Mouse (Mus musculus): ENCODE results near the gene Mrpl58. TPM values are rescaled to one million over a fixed set of nuclear protein-coding genes. Genes with fewer than 3 reads are reported as not detected.

The Mrpl58 gene
- polyA plus RNA-seq, 1 experiment from 2014 or later: 242 TPM

DNA sequence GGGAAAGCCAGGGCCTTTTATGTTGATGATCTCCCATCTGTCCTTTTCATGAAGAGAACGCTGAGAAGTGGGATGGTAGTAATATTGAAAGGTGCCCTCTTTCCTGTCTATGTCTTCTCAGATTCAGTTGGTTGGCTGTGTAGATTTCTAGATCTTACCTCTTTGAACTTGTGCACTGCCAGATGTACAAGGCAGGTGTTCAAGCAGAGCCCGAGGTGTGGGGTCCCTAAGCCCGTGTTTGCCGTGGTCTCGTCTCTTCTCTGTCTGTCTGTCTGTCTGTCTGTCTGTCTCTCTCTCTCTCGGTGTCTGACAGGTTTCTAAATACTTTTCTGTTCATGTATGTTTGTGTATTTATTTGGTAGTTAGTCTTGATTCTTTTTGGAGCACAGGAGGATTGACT is 22.1 kb downstream of the Mrpl58 start:
- Histone ChIP-seq H3K27ac (ENCODE audit: low read depth) (no peak overlapping the region), H3K4me3 (ENCODE audit: low read depth, low read length) (no peak overlapping the region), H3K9ac (no peak overlapping the region), H3K4me2 (no peak overlapping the region), H3K27me3 (ENCODE audit: insufficient read depth, low read length) (no peaks in the 10 kb centered on the region), H3K36me3 (ENCODE audit: insufficient read depth) (peaks cover 58% of the 10 kb centered on the region), H3K9me3 (ENCODE audit: low read depth, low read length) (no peaks in the 10 kb centered on the region), H3K4me1 (ENCODE audit: insufficient read depth) (no peaks in the 10 kb centered on the region)
- ATAC-seq (ENCODE audit: insufficient read depth): no peak
- no peak for TF ChIP-seq CTCF (IDR thresholded peaks at IDR 0.05; ENCODE audit: low read depth)
- 88% methylated on average over 6 of the region's 6 CpGs for WGBS
- no peak for DNase-seq

DNA sequence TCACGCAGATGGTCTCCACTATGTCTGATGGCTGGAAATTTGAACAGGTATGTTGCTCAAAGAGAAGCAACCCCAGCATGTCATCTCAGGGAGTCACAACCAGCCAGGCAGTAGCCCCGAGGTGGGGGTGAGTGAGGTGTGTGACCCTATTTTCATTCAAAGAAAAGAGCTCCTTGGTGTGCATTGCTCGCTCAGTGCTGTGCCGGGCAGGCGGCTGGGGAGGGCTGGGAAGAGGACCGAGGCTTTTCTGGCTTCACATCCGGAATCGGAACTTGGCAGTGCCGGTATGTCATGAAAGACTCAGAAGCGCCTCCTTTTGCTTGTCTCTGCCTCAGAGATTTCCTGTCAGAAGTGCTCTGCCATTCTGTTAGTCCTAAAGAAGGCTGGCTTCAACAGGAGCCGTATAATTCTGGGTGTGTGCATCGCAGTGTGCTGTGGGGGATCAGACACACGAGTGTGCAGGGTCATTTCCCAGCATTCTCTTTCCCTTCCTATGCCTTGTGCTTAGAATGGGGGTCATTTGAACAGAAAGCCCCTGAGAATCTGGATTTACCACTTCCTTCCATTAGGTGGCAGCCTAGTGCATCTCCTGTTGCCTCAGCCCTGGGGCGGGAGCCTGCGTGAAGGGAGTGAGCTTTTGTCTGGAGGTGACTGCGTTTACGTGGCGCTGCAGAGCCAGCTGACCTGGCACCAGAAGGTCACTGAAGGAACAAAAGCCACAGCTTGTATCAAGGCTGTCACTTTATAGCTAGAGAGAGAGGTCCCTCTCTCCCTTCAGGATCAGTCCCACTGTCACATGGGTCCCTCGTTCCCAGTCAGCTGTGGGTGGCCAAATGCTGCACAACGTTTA is 24.2 kb downstream of the Mrpl58 start:
- peak; percentile 83 for TF ChIP-seq CTCF (IDR thresholded peaks at IDR 0.05; ENCODE audit: low read depth)
- Histone ChIP-seq H3K4me2 (no peak overlapping the region), H3K9me3 (ENCODE audit: low read depth, low read length) (no peaks in the 10 kb centered on the region), H3K27ac (ENCODE audit: low read depth) (no peak overlapping the region), H3K27me3 (ENCODE audit: insufficient read depth, low read length) (no peaks in the 10 kb centered on the region), H3K9ac (no peak overlapping the region), H3K4me1 (ENCODE audit: insufficient read depth) (no peaks in the 10 kb centered on the region), H3K4me3 (ENCODE audit: low read depth, low read length) (no peak overlapping the region), H3K36me3 (ENCODE audit: insufficient read depth) (peaks cover 72% of the 10 kb centered on the region)
- peak; percentile 81 for ATAC-seq (ENCODE audit: insufficient read depth)
- DNase-seq: peak; percentile 91
- WGBS: 32% methylated on average over 20 of the region's 20 CpGs

DNA sequence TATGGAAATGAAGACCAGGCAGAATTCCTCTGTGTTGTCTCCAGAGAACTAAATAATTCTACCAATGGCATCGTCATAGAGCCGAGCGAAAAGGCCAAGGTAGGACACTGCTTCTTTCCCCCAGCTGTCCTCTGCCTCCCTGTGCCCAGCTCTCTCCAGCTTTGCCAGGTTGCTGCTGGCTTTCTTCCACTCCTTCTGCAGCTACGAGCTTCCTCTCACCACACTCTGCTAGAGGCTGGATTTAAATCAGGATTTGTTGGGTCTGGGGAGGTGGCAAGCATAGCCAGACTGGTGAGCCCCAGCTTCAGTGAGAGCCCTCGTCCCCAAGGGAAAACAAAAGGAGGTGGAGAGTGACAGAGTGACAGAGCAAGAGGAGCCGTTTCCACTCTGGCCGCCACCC is 25.8 kb downstream of the Mrpl58 start:
- no peaks in the 10 kb centered on the region for H3K9me3 ChIP-seq (ENCODE audit: low read depth, low read length)

DNA sequence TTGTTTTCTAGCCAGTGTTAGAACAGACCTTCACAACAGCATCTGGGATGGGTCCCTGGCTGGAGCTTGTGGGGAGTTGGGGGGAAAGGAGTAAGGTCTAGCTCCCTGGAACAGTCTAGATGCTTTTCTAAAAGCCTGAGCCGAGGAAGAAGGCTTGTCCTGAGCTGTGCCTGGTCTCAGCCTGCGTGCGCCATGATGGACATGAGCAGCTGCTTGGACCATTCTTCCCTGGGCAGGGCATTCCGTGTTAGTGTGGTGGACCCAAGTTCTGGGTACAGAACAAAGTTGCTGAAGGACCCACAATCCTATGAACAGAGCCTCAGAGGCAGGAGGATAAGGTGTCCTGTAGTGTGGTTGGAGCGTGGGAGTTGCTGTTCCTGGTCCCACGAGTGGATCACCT is 27.0 kb downstream of the Mrpl58 start:
- H3K27ac ChIP-seq (ENCODE audit: low read depth): no peak overlapping the region
- H3K9ac ChIP-seq: no peak overlapping the region
- H3K36me3 ChIP-seq (ENCODE audit: insufficient read depth): peaks cover 59% of the 10 kb centered on the region
- H3K27me3 ChIP-seq (ENCODE audit: insufficient read depth, low read length): no peaks in the 10 kb centered on the region
- DNase-seq (no peak), ATAC-seq (ENCODE audit: insufficient read depth) (no peak)
- WGBS: 93% methylated on average over 6 of the region's 6 CpGs
- H3K4me3 ChIP-seq (ENCODE audit: low read depth, low read length): no peak overlapping the region
- H3K9me3 ChIP-seq (ENCODE audit: low read depth, low read length): no peaks in the 10 kb centered on the region
- no peak for TF ChIP-seq CTCF (IDR thresholded peaks at IDR 0.05; ENCODE audit: low read depth)
- H3K4me2 ChIP-seq: no peak overlapping the region
- H3K4me1 ChIP-seq (ENCODE audit: insufficient read depth): no peaks in the 10 kb centered on the region

More for the DNA sequence above, 25.8 kb downstream of the Mrpl58 start:
- DNase-seq (no peak), ATAC-seq (ENCODE audit: insufficient read depth) (no peak)
- Histone ChIP-seq H3K4me2 (no peak overlapping the region), H3K27ac (ENCODE audit: low read depth) (no peak overlapping the region), H3K4me3 (ENCODE audit: low read depth, low read length) (no peak overlapping the region), H3K27me3 (ENCODE audit: insufficient read depth, low read length) (no peaks in the 10 kb centered on the region), H3K9ac (no peak overlapping the region), H3K4me1 (ENCODE audit: insufficient read depth) (no peaks in the 10 kb centered on the region), H3K36me3 (ENCODE audit: insufficient read depth) (peaks cover 66% of the 10 kb centered on the region)
- no peak for TF ChIP-seq CTCF (IDR thresholded peaks at IDR 0.05; ENCODE audit: low read depth)
- WGBS: 83% methylated on average over 7 of the region's 7 CpGs

DNA sequence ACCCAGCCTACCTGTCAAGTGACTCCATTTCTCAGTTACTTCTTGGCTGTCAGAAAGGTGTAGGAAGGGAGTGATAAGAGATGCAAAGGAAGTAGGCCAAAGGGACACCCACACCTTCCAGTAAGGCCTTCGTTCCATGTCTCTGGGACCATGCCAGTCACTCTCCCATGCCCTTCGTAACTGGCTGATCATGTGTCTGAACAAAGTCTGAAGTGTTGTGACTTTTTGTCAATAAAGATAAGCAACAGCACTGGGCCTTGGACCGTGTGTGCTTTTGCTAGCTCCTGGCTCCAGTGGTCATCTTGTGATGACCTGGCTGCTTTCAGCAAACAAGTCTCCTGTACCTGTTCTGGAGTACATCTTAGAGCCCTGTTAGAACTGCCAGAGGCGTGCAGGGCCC is 29.3 kb downstream of the Mrpl58 start:
- no peak for DNase-seq
- Histone ChIP-seq H3K27me3 (ENCODE audit: insufficient read depth, low read length) (no peaks in the 10 kb centered on the region), H3K4me3 (ENCODE audit: low read depth, low read length) (no peak overlapping the region), H3K9ac (no peak overlapping the region), H3K36me3 (ENCODE audit: insufficient read depth) (peaks cover 39% of the 10 kb centered on the region), H3K9me3 (ENCODE audit: low read depth, low read length) (no peaks in the 10 kb centered on the region), H3K4me2 (no peak overlapping the region), H3K27ac (ENCODE audit: low read depth) (no peak overlapping the region), H3K4me1 (ENCODE audit: insufficient read depth) (no peaks in the 10 kb centered on the region)
- 49% methylated on average over 4 of the region's 4 CpGs for WGBS
- ATAC-seq (ENCODE audit: insufficient read depth): no peak
- TF ChIP-seq CTCF (IDR thresholded peaks at IDR 0.05; ENCODE audit: low read depth): no peak

DNA sequence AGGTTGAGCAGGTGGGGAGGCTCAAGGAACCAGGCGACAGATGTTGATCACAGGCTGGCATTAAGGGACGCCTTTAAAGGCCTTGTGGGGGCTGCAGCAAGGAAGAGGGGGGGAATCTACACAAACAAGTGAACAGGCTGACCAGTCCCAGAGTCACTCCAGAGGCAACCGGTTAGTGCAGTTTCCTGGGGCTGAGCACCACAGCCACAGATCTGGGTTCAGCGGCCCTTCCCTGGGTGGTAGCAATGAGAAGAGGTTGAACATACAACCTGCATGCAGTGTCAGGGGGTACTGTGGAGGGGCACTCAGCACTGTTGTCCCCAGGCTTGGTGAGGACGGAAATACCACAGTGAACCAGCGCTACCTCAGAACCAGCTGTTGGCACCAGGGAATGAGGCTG is 29.8 kb downstream of the Mrpl58 start:
- Histone ChIP-seq H3K27me3 (ENCODE audit: insufficient read depth, low read length) (no peaks in the 10 kb centered on the region), H3K27ac (ENCODE audit: low read depth) (no peak overlapping the region), H3K9me3 (ENCODE audit: low read depth, low read length) (no peaks in the 10 kb centered on the region), H3K4me3 (ENCODE audit: low read depth, low read length) (no peak overlapping the region), H3K9ac (no peak overlapping the region), H3K36me3 (ENCODE audit: insufficient read depth) (peaks cover 39% of the 10 kb centered on the region), H3K4me2 (no peak overlapping the region), H3K4me1 (ENCODE audit: insufficient read depth) (no peaks in the 10 kb centered on the region)
- TF ChIP-seq CTCF (IDR thresholded peaks at IDR 0.05; ENCODE audit: low read depth): no peak
- ATAC-seq (ENCODE audit: insufficient read depth) (no peak), DNase-seq (no peak)
- WGBS: 62% methylated on average over 6 of the region's 6 CpGs

DNA sequence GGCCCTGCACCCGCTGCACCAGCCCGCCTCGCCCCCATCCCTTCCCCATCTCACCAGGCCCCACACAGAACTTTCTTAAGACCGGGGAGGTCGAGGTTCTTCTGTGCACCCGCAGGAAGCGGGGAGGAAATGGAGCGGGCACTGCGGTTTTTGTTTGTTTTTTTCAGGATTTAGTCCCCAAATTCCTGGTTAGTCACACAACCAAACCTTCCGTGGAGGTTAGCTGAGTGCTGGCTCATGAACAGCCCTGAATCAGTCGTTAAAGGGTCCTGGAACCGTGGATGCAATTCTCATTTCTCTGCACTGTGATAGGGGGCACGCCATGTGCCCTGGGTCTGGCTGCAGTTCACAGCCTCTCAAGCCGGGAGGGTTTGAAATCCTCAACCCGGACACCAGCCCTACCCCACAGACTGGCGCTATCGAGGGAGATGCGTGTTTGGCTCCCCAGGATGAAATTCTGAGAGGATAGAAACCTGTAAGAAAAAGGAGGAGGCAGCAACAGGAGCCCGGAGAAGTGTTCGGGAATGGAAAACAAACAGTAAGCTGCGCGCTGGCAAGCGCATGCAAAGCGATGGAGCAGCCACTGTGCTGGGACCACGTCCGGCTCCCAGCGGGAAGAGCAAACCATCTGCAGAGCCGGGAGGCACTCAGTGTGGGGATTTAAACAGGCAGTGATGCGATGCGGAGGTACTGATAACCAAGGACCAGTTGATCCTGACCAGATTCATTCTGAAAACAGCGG is 32.2 kb downstream of the Mrpl58 start:
- ATAC-seq (ENCODE audit: insufficient read depth): 0 out of 2 replicates have a peak, but pooled peaks have one; percentile 50

More for the DNA sequence above, 32.2 kb downstream of the Mrpl58 start:
- H3K36me3 ChIP-seq (ENCODE audit: insufficient read depth): peaks cover 16% of the 10 kb centered on the region
- DNase-seq: peak; percentile 74
- TF ChIP-seq CTCF (IDR thresholded peaks at IDR 0.05; ENCODE audit: low read depth): no peak
- peak overlapping the region; percentile 27 for H3K4me3 ChIP-seq (ENCODE audit: low read depth, low read length)
- H3K4me2 ChIP-seq: peak overlapping the region; percentile 65
- no peaks in the 10 kb centered on the region for H3K27me3 ChIP-seq (ENCODE audit: insufficient read depth, low read length)
- H3K27ac ChIP-seq (ENCODE audit: low read depth): no peak overlapping the region
- WGBS: 4% methylated on average over 31 of the region's 31 CpGs
- no peaks in the 10 kb centered on the region for H3K4me1 ChIP-seq (ENCODE audit: insufficient read depth)
- peak overlapping the region; percentile 27; the same call in 1 of the 2 replicates for H3K9ac ChIP-seq
- no peaks in the 10 kb centered on the region for H3K9me3 ChIP-seq (ENCODE audit: low read depth, low read length)

Measured in lung, embryonic 14.5 days (tissue).